Mouse (Mus musculus): ENCODE data around the gene Rae1.

DNA sequence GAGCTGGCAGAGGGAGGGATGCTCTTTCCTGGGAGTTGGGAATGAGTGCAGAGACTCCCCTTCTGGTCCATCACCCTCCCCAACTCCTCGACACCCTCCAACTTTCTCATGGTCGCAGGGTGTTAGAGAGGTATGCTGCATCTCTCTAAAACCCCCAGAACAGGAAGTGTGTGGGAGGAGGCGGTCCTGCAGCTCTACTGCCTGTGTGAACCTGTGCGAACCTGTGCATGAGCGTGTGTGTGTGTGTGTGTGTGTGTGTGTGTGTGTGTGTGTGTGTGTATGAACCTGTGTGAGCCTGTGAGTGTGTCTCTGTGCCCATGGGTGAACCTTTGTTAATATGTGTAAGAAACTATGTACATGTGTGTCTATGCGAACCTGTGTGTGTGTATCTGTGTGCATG, 53.9 kb downstream of the Rae1 start:
- TF ChIP-seq CTCF (conservative IDR thresholded peaks at IDR 0.05; ENCODE audit: low read length), result no peak
- TF ChIP-seq POU5F1 (IDR thresholded peaks at IDR 0.05; ENCODE audit: borderline replicate concordance, low read length), result no peak
